Mouse (Mus musculus) midbrain, embryonic 13.5 days (tissue): ENCODE results near the gene Tmbim6. TPM values are rescaled to one million over a fixed set of nuclear protein-coding genes. Genes with fewer than 3 reads are reported as not detected.
"Not testable (repeated sequence)": the region's sequence is repeated elsewhere in the genome, so short reads cannot be mapped to it uniquely, and the experiment has no call there.

Source experiments
- ATAC-seq: fragments of 200-750 bp; cut with Nextera tagmentation; 2 replicates; pipeline ENCODE4 v1.8.0; 2017; ENCODE audit warnings: mild to moderate bottlenecking, moderate TSS enrichment, moderate library complexity
- H3K27ac ChIP-seq: fragments of 300-500 bp; sonication (generic); 2 replicates; pipeline ENCODE4 v1.5.1; 2015; ENCODE audit warnings: inconsistent platforms, mild to moderate bottlenecking, moderate library complexity
- H3K27me3 ChIP-seq: fragments of 300-500 bp; sonication (generic); 2 replicates; pipeline ENCODE4 v1.6.1; 2015; ENCODE audit warnings: mild to moderate bottlenecking, inconsistent platforms
- H3K36me3 ChIP-seq: fragments of 300-500 bp; sonication (generic); 2 replicates; pipeline ENCODE4 v1.6.1; 2015; ENCODE audit warnings: mild to moderate bottlenecking, inconsistent platforms
- H3K4me1 ChIP-seq: fragments of 300-500 bp; sonication (generic); replicated peaks from 2 replicates; pipeline ENCODE4 v1.6.1; 2015; ENCODE audit warnings: inconsistent platforms
- H3K4me2 ChIP-seq: fragments of 300-500 bp; sonication (generic); replicated peaks from 2 replicates; pipeline ENCODE4 v1.6.1; 2015; ENCODE audit warnings: moderate library complexity, mild to moderate bottlenecking, inconsistent platforms
- H3K4me3 ChIP-seq: fragments of 300-500 bp; sonication (generic); replicated peaks from 2 replicates; pipeline ENCODE4 v1.5.1; 2015; ENCODE audit warnings: mild to moderate bottlenecking, inconsistent platforms
- H3K9ac ChIP-seq: fragments of 300-500 bp; sonication (generic); replicated peaks from 2 replicates; pipeline ENCODE4 v1.6.1; 2015; ENCODE audit warnings: mild to moderate bottlenecking, inconsistent platforms
- H3K9me3 ChIP-seq: fragments of 300-500 bp; sonication (generic); 2 replicates; pipeline ENCODE4 v1.6.1; 2016; ENCODE audit warnings: mild to moderate bottlenecking, inconsistent platforms
- WGBS: fragments of 180-500 bp; shearing (Covaris S2); methylation state at CpG from one replicate; pipeline ENCODE4 v1.1.7; 2015; 5-methylcytosine and 5-hydroxymethylcytosine counted together
- polyA plus RNA-seq: library from polyadenylated mRNA; unstranded; fragments of >200 nt; fragmentation: Nextera tagmentation; extraction: Ambion mirVana; gene quantifications from 2 replicates; pipeline ENCODE4 v1.2.1, GENCODE M21; 2015

Gene Tmbim6
- polyA plus RNA-seq, 1 experiment from 2014 or later: 244 TPM

- Histone ChIP-seq H3K4me1 (peaks cover 17% of the 10 kb centered on the region), H3K36me3 (no peaks in the 10 kb centered on the region), H3K4me2 (peak overlapping the region; percentile 74), H3K27me3 (peaks cover 15% of the 10 kb centered on the region), H3K9ac (peak overlapping the region; percentile 86; the same call in 1 of the 2 replicates), H3K4me3 (peak overlapping the region; percentile 82), H3K27ac (no peak overlapping the region), H3K9me3 (no peaks in the 10 kb centered on the region)
- 72% methylated on average over 4 of the region's 4 CpGs for WGBS
- no peak for ATAC-seq
Measured at GRCm38 (mm10) chr15:99368583-99369266, 24.0 kb upstream of the Tmbim6 start.

- Histone ChIP-seq H3K4me2 (peak overlapping the region; percentile 74), H3K27me3 (peaks cover 15% of the 10 kb centered on the region), H3K4me1 (peaks cover 17% of the 10 kb centered on the region), H3K36me3 (no peaks in the 10 kb centered on the region), H3K27ac (peak overlapping the region; percentile 82), H3K9ac (peak overlapping the region; percentile 86), H3K4me3 (peak overlapping the region; percentile 82), H3K9me3 (no peaks in the 10 kb centered on the region)
- ATAC-seq: no peak; the same call in none of the 2 replicates
- WGBS: 2% methylated on average over 34 of the region's 39 CpGs
Measured at GRCm38 (mm10) chr15:99369391-99370171, 23.1 kb upstream of the Tmbim6 start.

GRCm38 (mm10) chr15:99370259-99370691, 22.4 kb upstream of the Tmbim6 start, which contains the start of gene Fmnl3:
Gene Fmnl3 (minus strand): TSS chr15:99370482.
- Histone ChIP-seq H3K27ac (peak within 1 kb of the TSS; percentile 82), H3K4me2 (peak within 1 kb of the TSS; percentile 74), H3K27me3 (peaks cover 15% of the 10 kb centered on the region), H3K9ac (peak within 1 kb of the TSS; percentile 86), H3K4me1 (peaks cover 17% of the 10 kb centered on the region), H3K36me3 (no peaks in the 10 kb centered on the region), H3K4me3 (peak within 1 kb of the TSS; percentile 82), H3K9me3 (no peaks in the 10 kb centered on the region)
- whole genome bisulfite sequencing: under 1% methylated on average over 48 of the region's 48 CpGs
- ATAC-seq: peak; percentile 97

- peaks cover 17% of the 10 kb centered on the region for H3K4me1 ChIP-seq
- no peak for ATAC-seq
- no peak overlapping the region for H3K9ac ChIP-seq
- no peak overlapping the region for H3K4me2 ChIP-seq
- no peak overlapping the region for H3K4me3 ChIP-seq
- H3K27ac ChIP-seq: no peak overlapping the region
- no peaks in the 10 kb centered on the region for H3K9me3 ChIP-seq
- no peaks in the 10 kb centered on the region for H3K36me3 ChIP-seq
- peaks cover 15% of the 10 kb centered on the region for H3K27me3 ChIP-seq
- 87% methylated on average over 7 of the region's 7 CpGs for WGBS
Measured at GRCm38 (mm10) chr15:99371526-99372340, 20.9 kb upstream of the Tmbim6 start.

- H3K27ac ChIP-seq: no peak overlapping the region
- no peak for ATAC-seq
- 82% methylated on average over 9 of the region's 9 CpGs for WGBS
- H3K4me2 ChIP-seq: no peak overlapping the region
- no peaks in the 10 kb centered on the region for H3K36me3 ChIP-seq
- no peak overlapping the region for H3K9ac ChIP-seq
- peaks cover 17% of the 10 kb centered on the region for H3K4me1 ChIP-seq
- no peaks in the 10 kb centered on the region for H3K9me3 ChIP-seq
- H3K27me3 ChIP-seq: peaks cover 15% of the 10 kb centered on the region
- H3K4me3 ChIP-seq: no peak overlapping the region
Measured at GRCm38 (mm10) chr15:99372761-99373160, 19.9 kb upstream of the Tmbim6 start.

GRCm38 (mm10) chr15:99375036-99375435, 17.6 kb upstream of the Tmbim6 start:
- Histone ChIP-seq H3K4me2 (no peak overlapping the region), H3K4me3 (no peak overlapping the region), H3K36me3 (no peaks in the 10 kb centered on the region), H3K9ac (no peak overlapping the region), H3K9me3 (0 out of 2 replicates have a peak, but pooled peaks cover 4% of the 10 kb centered on the region), H3K4me1 (peaks cover 2% of the 10 kb centered on the region; the same call in 1 of the 2 replicates), H3K27me3 (peaks cover 11% of the 10 kb centered on the region), H3K27ac (no peak overlapping the region)
- no peak for ATAC-seq
- 90% methylated on average over 5 of the region's 5 CpGs for WGBS

GRCm38 (mm10) chr15:99375581-99375980, 17.1 kb upstream of the Tmbim6 start:
- Histone ChIP-seq H3K36me3 (no peaks in the 10 kb centered on the region), H3K9me3 (0 out of 2 replicates have a peak, but pooled peaks cover 4% of the 10 kb centered on the region), H3K4me2 (no peak overlapping the region), H3K27me3 (peaks cover 11% of the 10 kb centered on the region), H3K9ac (no peak overlapping the region), H3K4me3 (no peak overlapping the region), H3K4me1 (peaks cover under 1% of the 10 kb centered on the region; the same call in 1 of the 2 replicates), H3K27ac (no peak overlapping the region)
- no peak for ATAC-seq
- 93% methylated on average over 3 of the region's 3 CpGs for WGBS

GRCm38 (mm10) chr15:99376240-99376639, 16.4 kb upstream of the Tmbim6 start:
- Histone ChIP-seq H3K4me1 (no peaks in the 10 kb centered on the region), H3K9me3 (0 out of 2 replicates have a peak, but pooled peaks cover 4% of the 10 kb centered on the region), H3K27ac (no peak overlapping the region), H3K36me3 (no peaks in the 10 kb centered on the region), H3K27me3 (peaks cover 9% of the 10 kb centered on the region), H3K4me3 (no peak overlapping the region), H3K4me2 (no peak overlapping the region), H3K9ac (no peak overlapping the region)
- no peak for ATAC-seq
- WGBS: 92% methylated on average over 5 of the region's 5 CpGs

- H3K4me2 ChIP-seq: no peak overlapping the region
- H3K9me3 ChIP-seq: 0 out of 2 replicates have a peak, but pooled peaks cover 4% of the 10 kb centered on the region
- H3K36me3 ChIP-seq: no peaks in the 10 kb centered on the region
- no peak for ATAC-seq
- no peak overlapping the region for H3K27ac ChIP-seq
- no peak overlapping the region for H3K4me3 ChIP-seq
- no peak overlapping the region for H3K9ac ChIP-seq
- no peaks in the 10 kb centered on the region for H3K4me1 ChIP-seq
- H3K27me3 ChIP-seq: no peaks in the 10 kb centered on the region
Measured at GRCm38 (mm10) chr15:99382893-99383292, 9.8 kb upstream of the Tmbim6 start.

GRCm38 (mm10) chr15:99384071-99384470, 8.6 kb upstream of the Tmbim6 start:
- 75% methylated on average over 6 of the region's 6 CpGs for WGBS
- ATAC-seq: no peak
- Histone ChIP-seq H3K27ac (no peak overlapping the region), H3K9me3 (no peaks in the 10 kb centered on the region), H3K4me3 (no peak overlapping the region), H3K27me3 (no peaks in the 10 kb centered on the region), H3K4me2 (no peak overlapping the region), H3K4me1 (no peaks in the 10 kb centered on the region), H3K9ac (no peak overlapping the region), H3K36me3 (no peaks in the 10 kb centered on the region)

GRCm38 (mm10) chr15:99386110-99386509, 6.6 kb upstream of the Tmbim6 start:
- 71% methylated on average over 3 of the region's 3 CpGs for WGBS
- H3K36me3 ChIP-seq, ATAC-seq, H3K4me2 ChIP-seq, H3K27ac ChIP-seq, H3K9ac ChIP-seq, H3K9me3 ChIP-seq, H3K4me1 ChIP-seq, H3K27me3 ChIP-seq, H3K4me3 ChIP-seq: not testable (repeated sequence)
